Mouse (Mus musculus): ENCODE results near the gene Gimap3.

DNA sequence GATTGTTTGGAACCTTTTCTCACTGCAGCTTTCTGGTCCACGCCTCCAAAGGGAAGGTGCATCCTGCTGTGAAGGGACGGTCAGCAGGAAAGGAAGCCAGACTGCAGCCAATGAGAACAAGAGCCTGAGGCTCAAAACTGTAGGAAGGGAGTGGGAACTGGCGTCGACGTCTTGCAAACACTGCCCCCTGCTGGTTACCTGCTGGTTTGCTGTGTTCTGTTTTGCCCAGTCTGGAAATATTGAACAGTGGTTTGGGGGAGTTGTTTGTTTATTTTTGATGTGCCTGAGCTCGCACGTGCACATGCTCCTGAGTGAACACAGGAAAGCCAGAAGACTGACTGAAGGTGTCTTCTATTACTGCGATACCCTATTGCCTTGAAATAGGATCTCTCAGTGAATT is 1.4 kb upstream of the Gimap3 start:
- TF ChIP-seq CTCF (IDR thresholded peaks at IDR 0.05; ENCODE audit: low read depth, low read length), result peak; percentile 95
- no peak for TF ChIP-seq POLR2A (IDR thresholded peaks at IDR 0.05; ENCODE audit: extremely low read depth, insufficient read depth, low read length)
